In genomic region chr4:132261514-132262357, GRCm38 (mm10) we compare ENCODE assay signal across 8 mouse cellular contexts. TPM values are rescaled to one million over a fixed set of nuclear protein-coding genes. Genes with fewer than 3 reads are reported as not detected.
DNase-seq lines count a peak whose midpoint lies in the region; ATAC-seq lines count a peak whose summit lies in the region.

Gmeb1 (minus strand) TSS chr4:132261602.

- peak within 1 kb of the TSS; percentile 94 for H3K27ac ChIP-seq in hindbrain, embryonic 13.5 days

- no peaks in the 10 kb centered on the region for H3K27me3 ChIP-seq in hindbrain, embryonic 13.5 days

- WGBS in hindbrain, embryonic 13.5 days = 15% methylated on average over 41 of the region's 49 CpGs

- H3K4me1 ChIP-seq in hindbrain, embryonic 13.5 days (replicated peaks) = peaks cover 29% of the 10 kb centered on the region

- no peaks in the 10 kb centered on the region for H3K9me3 ChIP-seq in hindbrain, embryonic 13.5 days

- peak; percentile 78 for DNase-seq in Muller cell, postnatal 12 days (ENCODE audit: inconsistent ontology term)
- peak; percentile 89 to 92 for DNase-seq in cerebellum, postnatal 10 days
- peak; percentile 46 to 49 for DNase-seq in frontal cortex, postnatal 25 days (ENCODE audit: low spot score in 2 of 2)
- DNase-seq in layer of hippocampus, postnatal 36 days = peak; percentile 68 to 72
- DNase-seq in lung, postnatal 36 days = peak; percentile 77
- DNase-seq in retina, postnatal 1 day = peak; percentile 88
- peak; percentile 55 to 58 for DNase-seq in urinary bladder, adult 18-20 months (ENCODE audit: low spot score in 2 of 2)

- peak within 1 kb of the TSS; percentile 79 for H3K4me2 ChIP-seq in hindbrain, embryonic 13.5 days

- ATAC-seq in hindbrain, embryonic 13.5 days (ENCODE audit: low FRiP score) = peak; percentile 91

- no peaks in the 10 kb centered on the region for H3K36me3 ChIP-seq in hindbrain, embryonic 13.5 days

- H3K4me3 ChIP-seq in hindbrain, embryonic 13.5 days = peak within 1 kb of the TSS; percentile 79

- peak within 1 kb of the TSS; percentile 95 for H3K9ac ChIP-seq in hindbrain, embryonic 13.5 days

RNA-seq across cellular contexts. Expression of gene Gmeb1, which starts in this region (rescaled TPM):
- 47.1 and 48.7 TPM in 2 replicates for polyA plus RNA-seq in hindbrain, embryonic 13.5 days (2015; fragmentation: Nextera tagmentation; extraction: Ambion mirVana)
- total RNA-seq in layer of hippocampus, postnatal 36 days (2021) = 10 to 100 TPM; 21.3 to 24.7 TPM

Comparison
In these comparisons a context has a peak if more than half of its experiments do, and no peak if none do; other contexts are left out.
1. Peak in every context shown above with its lines: DNase-seq, ATAC-seq, H3K4me3 ChIP-seq and H3K27ac ChIP-seq.